Mouse (Mus musculus) left cerebral cortex, adult 2 months (tissue): ENCODE measurements at regions not wholly inside any gene's neighbourhood (a gene's known extent, or its start where the extent isn't known, plus 50 kb on each side); places are given as distances from the start of the nearest gene placed in this dataset.

Experiments
- DNase-seq, 2 experiments: peaks; one replicate each; pipeline ENCODE4 v3.0.0; 2021 to 2022; ENCODE audit warnings: low spot score in 2 of 2, mixed read lengths in 1 of 2; ENCODE audit errors: extremely low spot score in 1 of 2
- H3K27ac ChIP-seq: fragments of 200-600 bp; 2 replicates; pipeline ENCODE4 v1.8.1; 2022
- H3K4me3 ChIP-seq: fragments of 200-600 bp; 2 replicates; pipeline ENCODE4 v1.8.1; 2022
- CTCF ChIP-seq: fragments of 200-600 bp; IDR thresholded peaks from 2 replicates; pipeline ENCODE4 v1.8.1; 2022; ENCODE audit warnings: antibody characterized with exemption, mild to moderate bottlenecking, moderate library complexity
- intact Hi-C: fragments of 180-260 bp; cut with DNase I; formaldehyde crosslinking; loops from one replicate; pipeline ENCODE4 v1.15.1; 2025

GRCm38 (mm10) chr5:60061178-60061577, 1747.4 kb upstream of the G6pd2 start:
- no peak overlapping the region for H3K27ac ChIP-seq
- no peak for TF ChIP-seq CTCF
- intact Hi-C loops, result no loop called here
- H3K4me3 ChIP-seq, result no peak overlapping the region
- DNase-seq, result no peak
